Mouse (Mus musculus) ovary, postnatal 36 days (tissue): ENCODE measurements around the gene Palm.
A peak's percentile ranks its signal among the peaks of the same experiment; 100 is the strongest.

Experiments
- DNase-seq: peaks from one replicate; pipeline ENCODE4 v3.0.0; 2022; ENCODE audit warnings: low spot score, mixed read lengths

The Palm gene

DNA sequence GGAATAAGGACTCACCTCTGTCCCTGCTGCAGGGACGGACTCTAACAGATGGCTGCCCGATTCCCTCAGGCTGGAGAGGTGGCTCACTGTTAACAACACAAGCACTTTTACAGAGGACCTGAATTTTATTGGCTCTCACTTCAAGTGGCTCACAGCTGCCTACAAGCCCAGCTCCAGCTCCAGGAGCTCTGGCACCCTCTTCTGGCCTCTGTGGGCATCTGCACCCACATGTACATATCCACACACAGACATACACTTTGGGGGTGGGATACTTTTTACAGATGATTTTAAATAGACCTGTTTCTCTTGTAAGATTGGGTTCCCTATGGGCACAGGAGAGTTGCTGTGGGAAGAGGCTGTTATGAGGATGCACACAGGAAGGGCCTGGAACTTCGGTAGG, 21.1 kb upstream of the Palm start:
- DNase-seq: no peak

GRCm38 (mm10) chr10:79773208-79773607, 20.2 kb upstream of the Palm start:
- no peak for DNase-seq

GRCm38 (mm10) chr10:79774486-79775279, 18.7 kb upstream of the Palm start:
- no peak for DNase-seq

DNA sequence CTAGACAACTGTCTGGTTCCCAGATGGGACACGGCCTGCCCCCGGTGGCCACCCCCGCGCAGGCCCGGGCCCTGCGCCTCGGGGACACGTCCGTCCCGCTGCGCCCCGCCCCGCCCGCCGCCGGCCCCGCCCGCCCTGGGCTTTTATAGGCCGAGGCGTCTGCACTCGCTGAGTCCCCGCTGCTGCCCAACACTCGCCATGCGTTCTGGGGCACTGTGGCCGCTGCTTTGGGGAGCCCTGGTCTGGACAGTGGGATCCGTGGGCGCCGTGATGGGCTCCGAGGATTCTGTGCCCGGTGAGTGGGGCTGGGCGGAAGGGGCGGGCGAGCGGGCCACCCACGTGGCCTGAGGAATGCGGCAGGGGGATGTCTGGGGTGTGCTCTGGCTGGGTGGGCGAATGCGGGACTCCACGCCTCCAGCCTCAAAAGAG, 16.3 kb upstream of the Palm start, which contains the start of gene Fstl3:
Gene Fstl3, plus strand, starts transcription at position 170 of the 429 bp plus-strand sequence.
- peak; percentile 41 for DNase-seq

GRCm38 (mm10) chr10:79778006-79778405, 15.4 kb upstream of the Palm start:
- peak; percentile 42 for DNase-seq

GRCm38 (mm10) chr10:79779193-79779592, 14.2 kb upstream of the Palm start:
- DNase-seq: no peak

DNA sequence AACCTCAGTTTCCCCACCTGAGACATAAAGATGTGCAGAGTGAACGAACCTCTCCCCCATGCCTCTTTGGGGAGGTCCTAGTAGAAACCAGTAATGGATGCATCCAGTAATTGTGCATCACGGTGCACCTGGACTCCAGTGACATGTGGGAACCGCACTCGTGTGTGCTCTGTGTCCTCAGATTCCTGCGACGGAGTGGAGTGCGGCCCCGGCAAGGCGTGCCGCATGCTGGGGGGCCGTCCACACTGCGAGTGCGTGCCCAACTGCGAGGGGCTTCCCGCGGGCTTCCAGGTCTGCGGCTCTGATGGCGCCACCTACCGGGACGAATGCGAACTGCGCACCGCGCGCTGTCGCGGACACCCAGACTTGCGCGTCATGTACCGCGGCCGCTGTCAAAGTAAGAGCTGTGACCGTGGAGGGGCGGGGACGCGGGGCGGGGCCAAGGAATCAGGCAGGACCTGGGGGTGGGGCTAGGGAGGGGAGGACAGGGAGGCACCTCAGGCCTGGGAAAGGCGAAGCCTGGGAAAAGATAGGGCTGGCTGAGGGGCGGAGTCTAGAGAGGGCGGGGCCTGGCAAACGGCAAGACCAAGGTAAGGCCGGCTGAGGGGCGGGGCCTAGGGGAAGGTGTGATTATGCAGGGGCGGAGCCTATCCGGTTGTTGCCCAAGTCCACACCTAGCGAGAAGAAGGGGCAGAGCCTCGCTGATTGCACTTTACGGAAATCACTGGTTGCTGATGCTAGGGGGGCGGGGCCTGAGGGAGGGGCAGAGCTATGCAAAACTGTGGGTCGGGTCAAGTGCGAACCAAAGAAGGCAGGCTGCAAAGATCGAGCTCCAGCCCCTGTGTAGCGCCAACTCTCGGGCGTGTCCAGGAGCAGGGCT, 13.3 kb upstream of the Palm start:
- DNase-seq: peak; percentile 95

- no peak for DNase-seq
These were observed 12.7 kb upstream of the Palm start for GRCm38 (mm10) chr10:79780664-79781015.

DNA sequence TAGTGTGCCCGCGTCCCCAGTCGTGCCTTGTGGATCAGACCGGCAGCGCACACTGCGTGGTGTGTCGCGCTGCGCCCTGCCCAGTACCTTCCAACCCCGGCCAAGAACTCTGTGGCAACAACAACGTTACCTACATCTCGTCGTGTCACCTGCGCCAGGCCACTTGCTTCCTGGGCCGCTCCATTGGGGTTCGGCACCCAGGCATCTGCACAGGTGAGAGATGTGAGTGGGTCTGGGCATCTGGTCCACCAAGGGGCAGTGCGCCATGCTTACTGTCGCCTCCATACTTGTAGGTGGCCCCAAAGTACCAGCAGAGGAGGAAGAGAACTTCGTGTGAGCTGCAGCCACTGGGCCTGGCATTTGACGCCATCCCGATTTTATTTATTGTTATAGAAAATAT, 12.2 kb upstream of the Palm start:
- DNase-seq: no peak

- no peak for DNase-seq
These were observed 11.4 kb upstream of the Palm start for GRCm38 (mm10) chr10:79781956-79782355.

- no peak for DNase-seq
These were observed 10.3 kb upstream of the Palm start for GRCm38 (mm10) chr10:79783050-79783449.

DNA sequence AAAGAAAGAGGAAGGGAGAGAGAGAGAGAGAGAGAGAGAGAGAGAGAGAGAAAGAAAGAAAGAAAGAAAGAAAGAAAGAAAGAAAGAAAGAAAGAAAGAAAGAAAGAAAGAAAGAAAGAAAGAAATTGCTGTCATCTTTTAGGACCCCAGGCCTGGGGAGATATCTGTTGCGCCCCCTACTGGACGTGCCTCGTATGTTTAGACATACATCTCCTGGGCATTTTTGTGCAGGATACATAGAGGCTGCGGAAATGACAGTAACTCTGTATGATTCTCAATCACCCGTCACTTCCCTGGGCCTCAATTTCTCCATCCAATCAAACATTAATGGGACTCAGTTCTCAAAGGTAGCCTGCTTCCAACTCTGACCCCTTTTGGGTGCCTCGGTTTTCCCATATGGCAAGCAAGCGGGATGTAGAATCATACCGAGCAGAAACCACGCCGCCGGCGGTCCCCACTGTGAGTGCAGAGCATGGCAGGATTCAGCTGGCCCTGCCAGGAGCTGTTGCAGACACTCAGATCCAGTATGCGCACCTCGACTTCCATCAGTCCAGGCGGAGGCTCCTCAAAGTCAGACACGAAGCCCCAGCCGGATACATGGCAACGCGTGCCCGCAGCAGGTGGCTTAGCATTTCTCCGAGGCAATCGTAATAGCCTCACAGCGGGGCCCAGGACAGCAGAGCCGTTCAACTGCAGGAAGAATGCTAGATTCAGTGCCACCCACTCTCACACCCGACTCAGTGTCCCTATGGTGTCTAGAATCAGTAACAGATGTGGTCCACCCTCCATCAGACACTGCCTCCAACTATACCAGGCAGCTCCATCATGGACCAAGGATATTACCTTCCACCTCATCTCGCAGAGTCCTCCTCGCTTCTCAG, 9.2 kb upstream of the Palm start:
- DNase-seq: no peak

GRCm38 (mm10) chr10:79788386-79789158, 4.8 kb upstream of the Palm start:
- DNase-seq: peak; percentile 60

DNA sequence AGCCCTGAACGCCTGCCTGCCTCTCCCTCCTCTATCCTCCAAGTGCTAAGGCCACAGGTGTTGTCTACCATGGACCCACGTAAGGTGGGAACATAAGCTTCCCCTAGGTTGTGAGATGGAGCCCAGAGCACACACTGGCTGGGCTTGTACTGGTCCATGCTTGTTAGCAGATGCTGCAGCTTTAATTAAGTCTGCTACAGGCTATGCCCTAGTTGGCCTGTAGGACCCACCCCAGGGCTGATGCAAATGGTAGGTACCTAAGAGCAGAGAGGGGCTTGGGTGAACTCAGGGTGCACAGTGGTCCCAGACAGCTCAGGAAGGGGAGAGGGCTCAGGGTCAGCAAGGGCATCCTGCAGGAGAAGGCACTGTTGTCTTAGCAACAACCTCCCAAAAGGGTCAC, 3.8 kb upstream of the Palm start:
- no peak for DNase-seq

DNA sequence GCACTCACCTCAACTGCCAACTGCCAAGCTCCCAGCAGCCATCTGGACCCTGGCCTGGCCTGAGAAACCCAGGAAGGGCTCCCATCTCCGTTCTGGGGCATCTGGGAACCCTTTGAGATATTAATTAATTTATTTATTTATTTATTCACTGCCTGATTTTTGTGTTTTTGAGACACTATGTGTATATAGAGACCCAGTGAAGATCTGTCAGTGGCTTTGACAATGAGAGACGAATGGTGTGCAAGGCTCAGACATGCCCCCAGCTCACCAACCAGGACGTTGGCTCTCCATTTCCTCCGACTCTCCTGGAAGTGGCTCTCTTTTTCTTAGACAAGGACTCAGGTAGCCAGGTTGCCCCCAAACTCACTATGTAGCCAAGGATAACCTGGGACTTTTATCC, 2.5 kb upstream of the Palm start, which contains the start of gene Prss57:
Gene Prss57, minus strand, starts transcription at position 101 of the 400 bp plus-strand sequence.
- DNase-seq: no peak

DNA sequence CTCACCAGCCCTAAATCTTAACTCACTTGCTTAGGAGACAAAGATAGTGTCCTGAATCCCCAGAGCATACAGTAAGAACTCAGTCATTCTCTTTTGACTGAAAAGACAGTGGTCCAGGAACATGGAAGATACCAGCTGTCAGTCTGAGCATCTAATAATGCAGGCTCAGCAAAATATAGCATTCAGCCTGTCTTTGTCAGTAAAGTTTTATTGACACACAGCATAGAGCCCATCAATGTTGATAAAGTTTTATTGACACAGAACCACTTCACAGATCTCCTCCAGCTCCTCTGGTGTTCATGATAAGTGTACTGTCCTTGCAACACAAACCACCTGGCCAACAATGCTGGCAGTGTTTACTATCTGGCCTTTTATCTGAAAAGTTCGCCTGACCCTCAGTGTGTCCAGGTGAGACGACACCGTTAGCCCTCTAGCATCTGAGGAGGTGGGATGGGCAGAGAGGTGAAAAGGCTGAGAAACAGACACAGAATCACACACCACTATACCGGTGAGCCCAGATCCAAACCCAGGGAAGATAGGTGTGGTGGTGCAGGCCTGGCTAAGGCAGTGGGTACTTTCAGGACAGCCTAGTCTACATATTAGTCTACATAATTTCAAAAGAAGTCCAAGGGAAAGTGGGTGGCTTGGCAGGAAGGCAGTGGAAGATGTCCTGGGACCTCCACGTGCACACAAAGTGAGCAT, 882 bp upstream of the Palm start:
- no peak for DNase-seq

GRCm38 (mm10) chr10:79793738-79794490, 542 bp downstream of the Palm start:
- DNase-seq: no peak

- DNase-seq: peak; percentile 70
These were observed 1.1 kb downstream of the Palm start for GRCm38 (mm10) chr10:79794491-79794931.

DNA sequence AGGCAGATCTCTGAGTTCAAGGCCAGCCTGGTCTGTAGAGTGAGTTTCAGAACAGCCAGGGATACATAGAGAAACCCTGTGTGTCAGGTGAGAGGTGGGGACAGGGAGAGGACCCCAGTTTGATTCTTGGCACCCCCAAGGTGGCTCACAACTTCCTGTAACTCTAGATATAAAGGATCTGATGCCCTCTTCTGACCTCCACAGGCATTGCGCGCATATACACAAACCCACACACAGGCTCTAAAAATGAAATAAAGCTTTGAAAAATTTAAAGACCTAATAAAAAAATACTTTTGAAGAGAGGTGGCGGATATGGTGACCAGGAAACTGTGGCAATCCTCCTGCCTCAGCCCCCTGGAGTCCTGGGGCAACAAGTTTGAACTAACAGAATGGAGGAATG, 2.5 kb downstream of the Palm start:
- DNase-seq: no peak

DNA sequence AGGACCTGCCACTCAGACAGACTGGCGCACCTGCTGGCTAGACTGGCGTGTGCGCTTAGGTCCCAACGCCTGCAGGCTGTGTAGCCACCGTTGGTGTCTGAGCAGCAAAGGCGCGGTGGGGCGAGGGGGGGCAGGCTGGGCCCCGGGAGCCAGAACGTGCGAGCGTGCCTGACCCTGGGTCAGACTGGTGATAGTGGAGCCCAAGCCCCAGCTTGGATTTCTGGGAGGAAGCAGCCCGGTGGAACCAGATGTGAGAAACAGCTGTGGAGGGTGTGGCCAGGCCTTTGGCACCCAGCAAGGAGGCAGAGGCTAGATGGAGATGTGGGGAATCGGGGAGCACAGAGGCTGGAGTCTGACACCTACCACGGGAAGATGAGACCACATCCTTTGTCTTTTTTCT, 4.0 kb downstream of the Palm start:
- DNase-seq: no peak
